Mouse (Mus musculus) ES-Bruce4 (cell line): ENCODE measurements around the gene Fis1. TPM values are rescaled to one million over a fixed set of nuclear protein-coding genes. Genes with fewer than 3 reads are reported as not detected.

ENCODE experiments used
- H3K27ac ChIP-seq: 2 replicates; pipeline ENCODE4 v1.5.1; 2012; ENCODE audit warnings: low read length, inconsistent platforms; ENCODE audit not compliant: insufficient read depth
- H3K27me3 ChIP-seq: 2 replicates; pipeline ENCODE4 v1.6.1; 2012; ENCODE audit warnings: mild to moderate bottlenecking, low read length, inconsistent platforms; ENCODE audit not compliant: control insufficient read depth, poor library complexity, insufficient read depth, severe bottlenecking
- H3K36me3 ChIP-seq: 2 replicates; pipeline ENCODE4 v1.6.1; 2012; ENCODE audit warnings: inconsistent platforms, mild to moderate bottlenecking, low read length, moderate library complexity; ENCODE audit not compliant: control insufficient read depth, poor library complexity, insufficient read depth, severe bottlenecking
- H3K4me1 ChIP-seq: one replicate; pipeline ENCODE4 v1.8.1; 2011; ENCODE audit warnings: low read length; ENCODE audit not compliant: control insufficient read depth, insufficient read depth
- H3K4me3 ChIP-seq: 2 replicates; pipeline ENCODE4 v1.5.1; 2011; ENCODE audit warnings: low read depth, mild to moderate bottlenecking, low read length
- H3K9ac ChIP-seq: 2 replicates; pipeline ENCODE4 v1.6.1; 2012; ENCODE audit warnings: low read depth, mild to moderate bottlenecking, inconsistent platforms; ENCODE audit not compliant: poor library complexity, severe bottlenecking
- H3K9me3 ChIP-seq: replicated peaks from 2 replicates; pipeline ENCODE4 v1.6.1; 2012; ENCODE audit warnings: mild to moderate bottlenecking, low read length, inconsistent platforms; ENCODE audit not compliant: control insufficient read depth, poor library complexity, insufficient read depth, severe bottlenecking
- CTCF ChIP-seq: IDR thresholded peaks from one replicate; pipeline ENCODE4 v1.8.1; 2011; ENCODE audit warnings: low read depth, low read length
- EP300 ChIP-seq: IDR thresholded peaks from 2 replicates; pipeline ENCODE4 v1.6.1; 2011; ENCODE audit warnings: low read depth, low read length; ENCODE audit not compliant: insufficient read depth
- POLR2A ChIP-seq: IDR thresholded peaks from one replicate; pipeline ENCODE4 v1.8.1; 2011; ENCODE audit warnings: low read length; ENCODE audit not compliant: insufficient read depth
- polyA plus RNA-seq: library from polyadenylated mRNA; stranded (reverse); fragments of >200 nt; gene quantifications from 2 replicates; pipeline ENCODE4 v1.2.4, GENCODE M21; 2011; ENCODE audit warnings: low read depth; ENCODE audit not compliant: missing spikeins, insufficient read depth, insufficient read length

Gene Fis1
- polyA plus RNA-seq, 1 experiment: 87.8 TPM

- Histone ChIP-seq H3K9ac (peak overlapping the region; percentile 58), H3K36me3 (peaks cover 4% of the 10 kb centered on the region; the same call in 1 of the 2 replicates), H3K27ac (peak overlapping the region; percentile 84), H3K4me3 (peak overlapping the region; percentile 91), H3K27me3 (no peaks in the 10 kb centered on the region), H3K4me1 (peaks cover 5% of the 10 kb centered on the region), H3K9me3 (no peaks in the 10 kb centered on the region)
- TF ChIP-seq CTCF (peak; percentile 86), POLR2A (no peak), EP300 (no peak)
Measured at GRCm38 (mm10) chr5:136962501-136962900, 9.4 kb downstream of the Fis1 start.

- Histone ChIP-seq H3K27me3 (no peaks in the 10 kb centered on the region), H3K9ac (peak overlapping the region; percentile 58; the same call in 1 of the 2 replicates), H3K4me1 (peaks cover 5% of the 10 kb centered on the region), H3K27ac (peak overlapping the region; percentile 18; the same call in 1 of the 2 replicates), H3K9me3 (no peaks in the 10 kb centered on the region), H3K4me3 (peak overlapping the region; percentile 91), H3K36me3 (peaks cover 4% of the 10 kb centered on the region; the same call in 1 of the 2 replicates)
- TF ChIP-seq CTCF (no peak), EP300 (no peak), POLR2A (no peak)
Measured at GRCm38 (mm10) chr5:136962966-136963540, 10.0 kb downstream of the Fis1 start.

- no peak overlapping the region for H3K4me3 ChIP-seq
- no peaks in the 10 kb centered on the region for H3K9me3 ChIP-seq
- H3K27ac ChIP-seq: no peak overlapping the region
- peaks cover 4% of the 10 kb centered on the region; the same call in 1 of the 2 replicates for H3K36me3 ChIP-seq
- H3K27me3 ChIP-seq: no peaks in the 10 kb centered on the region
- H3K4me1 ChIP-seq: peaks cover 5% of the 10 kb centered on the region
- H3K9ac ChIP-seq: no peak overlapping the region
- TF ChIP-seq CTCF: no peak
Measured at GRCm38 (mm10) chr5:136965210-136965609, 12.1 kb downstream of the Fis1 start.

GRCm38 (mm10) chr5:136965686-136966085 is 12.6 kb downstream of the Fis1 start:
- Histone ChIP-seq H3K4me1 (peaks cover 5% of the 10 kb centered on the region), H3K27me3 (no peaks in the 10 kb centered on the region), H3K9ac (0 out of 2 replicates have a peak overlapping the region, but pooled peaks have one; percentile 8), H3K9me3 (no peaks in the 10 kb centered on the region), H3K27ac (peak overlapping the region; percentile 56), H3K4me3 (no peak overlapping the region), H3K36me3 (peaks cover 4% of the 10 kb centered on the region; the same call in 1 of the 2 replicates)
- no peak for TF ChIP-seq CTCF
- TF ChIP-seq POLR2A: no peak
- no peak for TF ChIP-seq EP300

GRCm38 (mm10) chr5:136966331-136966730 is 13.3 kb downstream of the Fis1 start, which contains the start of gene Cldn15:
Cldn15 (plus strand) TSS chr5:136966616.
- no peaks in the 10 kb centered on the region for H3K9me3 ChIP-seq
- H3K27ac ChIP-seq: peak within 1 kb of the TSS; percentile 56
- H3K4me3 ChIP-seq: no peak within 1 kb of the TSS
- H3K9ac ChIP-seq: 0 out of 2 replicates have a peak within 1 kb of the TSS, but pooled peaks have one; percentile 8
- TF ChIP-seq POLR2A: no peak
- TF ChIP-seq CTCF: no peak
- no peak for TF ChIP-seq EP300
- peaks cover 5% of the 10 kb centered on the region for H3K4me1 ChIP-seq
- no peaks in the 10 kb centered on the region for H3K27me3 ChIP-seq
- peaks cover 4% of the 10 kb centered on the region; the same call in 1 of the 2 replicates for H3K36me3 ChIP-seq

- Histone ChIP-seq H3K36me3 (peaks cover 4% of the 10 kb centered on the region; the same call in 1 of the 2 replicates), H3K4me3 (no peak overlapping the region), H3K9ac (no peak overlapping the region), H3K4me1 (peaks cover 5% of the 10 kb centered on the region), H3K27me3 (no peaks in the 10 kb centered on the region), H3K27ac (no peak overlapping the region), H3K9me3 (no peaks in the 10 kb centered on the region)
- TF ChIP-seq CTCF (no peak), EP300 (no peak), POLR2A (no peak)
Measured at GRCm38 (mm10) chr5:136966861-136967455, 13.9 kb downstream of the Fis1 start.
